Mouse (Mus musculus) small intestine, adult 2 months (tissue): ENCODE results near the gene Mlycd.

ENCODE experiments used
- CTCF ChIP-seq: fragments of 200-500 bp; IDR thresholded peaks from 2 replicates; pipeline ENCODE4 v1.5.1; 2012; ENCODE audit warnings: low read depth, mild to moderate bottlenecking, control low read depth, inconsistent platforms, low read length, moderate library complexity, mixed read lengths; ENCODE audit not compliant: insufficient replicate concordance, insufficient read length; ENCODE audit errors: extremely low read depth
- POLR2A ChIP-seq: fragments of 200-500 bp; IDR thresholded peaks from 2 replicates; pipeline ENCODE4 v1.6.1; 2012; ENCODE audit warnings: low read depth, mild to moderate bottlenecking, control low read depth, inconsistent platforms, low read length, moderate library complexity

DNA sequence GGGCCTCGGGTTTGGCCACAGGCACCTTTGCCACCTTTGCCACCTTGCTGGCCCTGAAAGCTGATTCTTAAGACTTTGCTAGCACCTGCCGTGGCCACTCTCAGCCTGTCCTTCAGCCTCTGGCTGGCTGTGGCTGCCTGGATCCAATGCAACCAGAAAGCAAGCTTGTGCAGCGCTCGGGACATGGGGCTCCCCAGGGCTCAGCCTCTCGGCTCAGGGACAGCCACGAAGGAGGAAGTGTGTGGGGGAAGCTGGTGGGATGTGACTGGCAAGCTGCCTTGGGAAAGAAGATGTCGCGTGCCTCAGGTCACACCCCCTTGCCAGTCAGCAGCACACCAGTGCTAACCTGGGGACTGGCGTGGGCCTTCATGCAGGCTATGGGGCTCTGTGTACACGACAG is 30.1 kb downstream of the Mlycd start:
- no peak for TF ChIP-seq POLR2A
- no peak for TF ChIP-seq CTCF
